27 mouse cellular contexts compared by ENCODE assay signal in the genomic region with DNA sequence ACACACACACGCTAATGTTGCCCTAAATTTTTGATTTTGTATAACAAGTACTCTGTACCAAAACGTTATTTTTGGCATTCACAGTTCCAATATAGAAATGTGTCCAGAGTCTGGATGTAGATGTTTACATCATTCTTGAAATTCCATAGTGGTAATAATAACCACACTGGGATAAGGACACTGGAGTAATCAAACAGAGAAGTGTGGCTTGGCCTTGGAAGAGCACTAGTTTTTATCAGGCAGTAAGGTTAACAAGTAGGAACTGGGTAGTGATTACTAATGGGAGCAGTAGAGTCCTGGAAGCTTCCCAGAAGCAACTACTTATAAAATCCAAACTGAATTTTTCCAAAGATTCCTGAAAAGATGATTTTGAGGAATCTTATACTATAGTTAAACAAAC. TPM values are rescaled to one million over a fixed set of nuclear protein-coding genes. Genes with fewer than 3 reads are reported as not detected.
DNase-seq lines count a peak whose midpoint lies in the region; ATAC-seq and TF ChIP-seq lines count a peak whose summit lies in the region.
"Had no signal": no experiment of that assay in that cellular context is flagged by ENCODE, and none has a peak within 500 bp of the region (broad histone marks: within the 10 kb centered on the region; RNA-seq: fewer than 3 reads in every experiment).

No protein-coding gene starts in this region.

- no peaks in the 10 kb centered on the region for H3K9me3 ChIP-seq in heart, postnatal 0 days (replicated peaks; ENCODE audit: control insufficient read depth, low read length)
- H3K9me3 ChIP-seq in lung, embryonic 16.5 days (ENCODE audit: control insufficient read depth, low read length): no peaks in the 10 kb centered on the region
- H3K9me3 ChIP-seq: embryonic facial prominence, embryonic 12.5 days; embryonic facial prominence, embryonic 15.5 days; G1E; heart, embryonic 10.5 days had no signal

- H3K27ac ChIP-seq in heart, adult 2 months: peak overlapping the region; percentile 34
- H3K27ac ChIP-seq in heart, postnatal 0 days (ENCODE audit: low read depth): peak overlapping the region; percentile 41
- no peak overlapping the region for H3K27ac ChIP-seq in lung, embryonic 16.5 days (ENCODE audit: low read length)
- H3K27ac ChIP-seq: embryonic facial prominence, embryonic 12.5 days; embryonic facial prominence, embryonic 15.5 days; heart, embryonic 10.5 days; hindbrain, embryonic 14.5 days; hindbrain, postnatal 0 days had no signal

- no peak overlapping the region for H3K9ac ChIP-seq in heart, adult 2 months (ENCODE audit: low read depth, low read length)
- no peak overlapping the region for H3K9ac ChIP-seq in heart, postnatal 0 days (replicated peaks; ENCODE audit: low read depth, low read length)
- no peak overlapping the region for H3K9ac ChIP-seq in lung, embryonic 16.5 days (ENCODE audit: low read length)
- H3K9ac ChIP-seq: embryonic facial prominence, embryonic 12.5 days; embryonic facial prominence, embryonic 15.5 days; forebrain, postnatal 0 days; hindbrain, embryonic 14.5 days had no signal

- intact Hi-C loops in heart, adult 2 months (cut with DNase I): no loop called here
- intact Hi-C loops in heart, postnatal 10 days (cut with DNase I): no loop called here

- peak; percentile 65; the same call in 1 of the 2 replicates for ATAC-seq in heart, postnatal 0 days (ENCODE audit: insufficient read depth, low read depth)
- peak; percentile 32; the same call in 1 of the 2 replicates for ATAC-seq in lung, embryonic 16.5 days (ENCODE audit: low read depth)
- ATAC-seq: forebrain, embryonic 14.5 days; forebrain, postnatal 0 days; hindbrain, postnatal 0 days; inflammation-experienced regulatory T-cells, adult 6 months; intestine, embryonic 16.5 days had no signal

- H3K79me2 ChIP-seq in heart, adult 2 months (replicated peaks; ENCODE audit: control insufficient read depth, insufficient read depth, low read length): no peaks in the 10 kb centered on the region

- no peak for DNase-seq in heart, adult 2 months
- DNase-seq in heart, adult 18-20 months: no peak
- DNase-seq in heart, postnatal 0 days (ENCODE audit: low spot score): peak; percentile 51
- no peak for DNase-seq in heart, postnatal 10 days
- DNase-seq in lung, postnatal 25 days (ENCODE audit: low spot score): no peak
- DNase-seq: adrenal gland, adult 2 months; adrenal gland, postnatal 14 days; B cell, adult 2 months; cerebellum, adult 11 months; cerebellum, adult 2 months; cerebellum, adult 9-11 months; cerebellum, postnatal 25 days; forebrain, postnatal 0 days; gastrocnemius, adult 2 months; gastrocnemius, postnatal 14 days; heart, postnatal 4 days had no signal

- peaks cover 11% of the 10 kb centered on the region for H3K4me1 ChIP-seq in heart, adult 2 months (ENCODE audit: control insufficient read depth, insufficient read depth, low read length)
- H3K4me1 ChIP-seq in heart, postnatal 0 days (ENCODE audit: control insufficient read depth, insufficient read depth): peaks cover 25% of the 10 kb centered on the region
- H3K4me1 ChIP-seq in lung, embryonic 16.5 days (replicated peaks; ENCODE audit: control insufficient read depth, insufficient read depth, low read length): peaks cover 17% of the 10 kb centered on the region
- H3K4me1 ChIP-seq: heart, embryonic 10.5 days had no signal

- peaks cover 5% of the 10 kb centered on the region for H3K36me3 ChIP-seq in heart, adult 2 months (ENCODE audit: control insufficient read depth, insufficient read depth, low read length)
- no peaks in the 10 kb centered on the region for H3K36me3 ChIP-seq in heart, postnatal 0 days (replicated peaks; ENCODE audit: control insufficient read depth, insufficient read depth, low read length)
- H3K36me3 ChIP-seq in lung, embryonic 16.5 days (ENCODE audit: control insufficient read depth, insufficient read depth, low read length): no peaks in the 10 kb centered on the region
- H3K36me3 ChIP-seq: embryonic facial prominence, embryonic 12.5 days; embryonic facial prominence, embryonic 15.5 days; G1E; heart, embryonic 10.5 days had no signal

- no peak overlapping the region for H3K4me2 ChIP-seq in heart, postnatal 0 days (ENCODE audit: low read depth, low read length)
- no peak overlapping the region for H3K4me2 ChIP-seq in lung, embryonic 16.5 days (ENCODE audit: low read depth, low read length)
- H3K4me2 ChIP-seq: embryonic facial prominence, embryonic 12.5 days; embryonic facial prominence, embryonic 15.5 days; hindbrain, embryonic 14.5 days had no signal

- H3K27me3 ChIP-seq in heart, adult 2 months (ENCODE audit: control insufficient read depth, insufficient read depth, low read length): no peaks in the 10 kb centered on the region
- no peaks in the 10 kb centered on the region for H3K27me3 ChIP-seq in heart, postnatal 0 days (ENCODE audit: control insufficient read depth, insufficient read depth, low read length)
- H3K27me3 ChIP-seq in lung, embryonic 16.5 days (ENCODE audit: control insufficient read depth, insufficient read depth, low read depth, low read length): no peaks in the 10 kb centered on the region
- H3K27me3 ChIP-seq: CH12.LX; embryonic facial prominence, embryonic 12.5 days; embryonic facial prominence, embryonic 15.5 days had no signal

- H3K4me3 ChIP-seq in heart, adult 2 months: no peak overlapping the region
- H3K4me3 ChIP-seq in heart, postnatal 0 days (ENCODE audit: low read depth, low read length): no peak overlapping the region
- no peak overlapping the region for H3K4me3 ChIP-seq in lung, embryonic 16.5 days (ENCODE audit: low read length)
- H3K4me3 ChIP-seq: embryonic facial prominence, embryonic 12.5 days; embryonic facial prominence, embryonic 15.5 days; gastrocnemius, adult 2 months; heart, embryonic 10.5 days had no signal

- TF ChIP-seq EP300 in heart, adult 2 months (IDR thresholded peaks at IDR 0.05; ENCODE audit: insufficient read depth, low read depth, low read length): no peak
- TF ChIP-seq EP300 in heart, postnatal 0 days (IDR thresholded peaks at IDR 0.05; ENCODE audit: low read depth): no peak

- TF ChIP-seq POLR2A in heart, adult 2 months (IDR thresholded peaks at IDR 0.05; ENCODE audit: insufficient read depth, low read depth, low read length): no peak

- WGBS in heart, adult 2 months: 39% methylated on average over 2 of the region's 2 CpGs
- 28% methylated on average over 2 of the region's 2 CpGs for WGBS in heart, postnatal 0 days
- 28% methylated on average over 2 of the region's 2 CpGs for WGBS in lung, embryonic 16.5 days

- TF ChIP-seq CTCF in heart, adult 2 months (IDR thresholded peaks at IDR 0.05): no peak
- no peak for TF ChIP-seq CTCF in heart, postnatal 0 days (IDR thresholded peaks at IDR 0.05; ENCODE audit: low read depth)

RNA-seq across cellular contexts. Expression of gene Cep85l, which starts 31.1 kb away (rescaled TPM):
- total RNA-seq in heart, adult 2 months (2021): 10 to 100 TPM; 16.2 to 16.5 TPM
- polyA plus RNA-seq in heart, adult 2 months (2012; rRNA removed): 4.3 and 8.3 TPM in 2 replicates
- total RNA-seq in heart, adult 18-20 months (2021): 10 to 100 TPM; 13.5 TPM
- total RNA-seq in heart, postnatal 0 days (2014; rRNA removed; ENCODE audit: low replicate concordance): 17.6 and 21.2 TPM in 2 replicates
- 3.3 and 4.1 TPM in 2 replicates for polyA plus RNA-seq in heart, postnatal 0 days (2015; fragmentation: Nextera tagmentation; extraction: Ambion mirVana)
- total RNA-seq in heart, postnatal 10 days (2021): 10 to 100 TPM; 18.8 to 20.9 TPM
- 5.4 and 5.5 TPM in 2 replicates for polyA plus RNA-seq in lung, embryonic 16.5 days (2015; fragmentation: Nextera tagmentation; extraction: Ambion mirVana)
- polyA plus RNA-seq: G1E had no signal
